Mouse (Mus musculus): ENCODE results near the gene Brms1.
A peak's percentile ranks its signal among the peaks of the same experiment; 100 is the strongest.
"Not testable (repeated sequence)": the region's sequence is repeated elsewhere in the genome, so short reads cannot be mapped to it uniquely, and the experiment has no call there.

The Brms1 gene

DNA sequence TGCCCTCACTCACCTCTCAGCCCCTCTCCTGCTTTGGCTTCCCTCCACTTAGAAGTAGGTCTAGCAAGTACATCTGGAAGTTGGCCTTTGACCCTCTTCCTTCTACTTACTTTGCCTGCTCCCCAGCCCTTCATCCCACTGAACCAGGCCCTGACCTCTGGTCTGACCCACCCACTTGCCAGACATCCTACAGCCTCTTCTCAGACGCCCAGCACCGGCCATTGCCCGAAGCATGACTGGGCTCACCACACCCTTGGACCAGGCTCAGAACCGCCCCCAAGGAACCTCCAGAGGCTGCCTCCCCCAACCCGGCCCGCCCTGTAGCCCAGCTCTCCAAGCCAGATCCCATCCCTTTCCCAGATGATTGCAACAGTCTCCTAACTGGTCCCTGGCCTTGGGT, 21.3 kb downstream of the Brms1 start:
- no peak for DNase-seq (ENCODE audit: low read depth, low spot score)

DNA sequence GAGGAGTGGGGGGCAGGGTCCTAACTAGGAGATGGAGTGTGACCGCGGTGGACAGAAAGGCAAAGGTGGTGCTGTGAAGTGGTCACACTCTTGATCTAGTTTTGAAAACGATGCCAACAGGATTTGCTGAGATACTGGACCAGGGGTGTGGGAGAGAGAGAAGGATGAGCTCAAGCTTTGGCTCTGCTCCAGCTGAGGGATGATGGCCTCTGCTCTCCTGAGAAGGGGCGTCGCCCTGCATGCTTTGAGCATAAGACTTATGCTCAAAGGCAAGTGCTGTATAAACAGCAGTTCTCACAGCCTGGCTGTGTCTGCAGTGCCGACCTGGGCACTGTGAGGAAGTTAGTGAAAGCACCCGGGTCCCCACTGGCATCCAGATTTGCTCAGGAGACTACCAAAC, 23.9 kb downstream of the Brms1 start:
- DNase-seq (ENCODE audit: low read depth, low spot score) = no peak

- peak; percentile 24 for DNase-seq (ENCODE audit: low read depth, low spot score)
Measured at GRCm38 (mm10) chr19:5067040-5067799, 26.1 kb downstream of the Brms1 start.

DNA sequence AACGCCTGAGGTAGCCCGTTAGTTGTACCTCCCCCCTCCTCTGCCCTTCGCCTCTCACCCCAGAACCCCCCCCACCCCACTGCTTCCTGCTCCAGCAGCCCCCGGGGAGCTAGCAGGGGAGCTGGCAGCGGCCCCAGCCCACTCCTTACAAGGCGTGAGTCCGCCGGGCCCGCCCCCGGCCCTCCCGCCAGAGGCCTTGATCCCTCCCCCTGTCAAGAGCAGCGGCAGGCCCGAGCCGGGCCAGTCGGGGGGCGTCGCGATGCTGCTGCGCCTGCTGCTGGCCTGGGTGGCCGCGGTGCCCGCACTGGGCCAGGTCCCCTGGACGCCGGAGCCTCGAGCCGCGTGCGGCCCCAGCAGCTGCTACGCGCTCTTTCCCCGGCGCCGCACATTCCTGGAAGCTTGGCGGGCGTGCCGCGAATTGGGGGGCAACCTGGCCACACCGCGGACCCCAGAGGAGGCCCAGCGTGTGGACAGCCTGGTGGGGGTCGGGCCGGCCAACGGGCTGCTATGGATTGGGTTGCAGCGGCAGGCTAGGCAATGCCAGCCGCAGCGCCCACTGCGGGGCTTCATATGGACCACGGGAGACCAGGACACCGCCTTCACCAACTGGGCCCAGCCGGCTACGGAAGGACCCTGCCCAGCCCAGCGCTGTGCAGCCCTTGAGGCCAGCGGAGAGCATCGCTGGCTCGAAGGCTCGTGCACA, 26.9 kb downstream of the Brms1 start, which contains the start of gene Cd248:
TSS of gene Cd248 (plus strand) at position 212 of the 703 bp plus-strand sequence.
- DNase-seq (ENCODE audit: low read depth, low spot score) = peak; percentile 54

DNA sequence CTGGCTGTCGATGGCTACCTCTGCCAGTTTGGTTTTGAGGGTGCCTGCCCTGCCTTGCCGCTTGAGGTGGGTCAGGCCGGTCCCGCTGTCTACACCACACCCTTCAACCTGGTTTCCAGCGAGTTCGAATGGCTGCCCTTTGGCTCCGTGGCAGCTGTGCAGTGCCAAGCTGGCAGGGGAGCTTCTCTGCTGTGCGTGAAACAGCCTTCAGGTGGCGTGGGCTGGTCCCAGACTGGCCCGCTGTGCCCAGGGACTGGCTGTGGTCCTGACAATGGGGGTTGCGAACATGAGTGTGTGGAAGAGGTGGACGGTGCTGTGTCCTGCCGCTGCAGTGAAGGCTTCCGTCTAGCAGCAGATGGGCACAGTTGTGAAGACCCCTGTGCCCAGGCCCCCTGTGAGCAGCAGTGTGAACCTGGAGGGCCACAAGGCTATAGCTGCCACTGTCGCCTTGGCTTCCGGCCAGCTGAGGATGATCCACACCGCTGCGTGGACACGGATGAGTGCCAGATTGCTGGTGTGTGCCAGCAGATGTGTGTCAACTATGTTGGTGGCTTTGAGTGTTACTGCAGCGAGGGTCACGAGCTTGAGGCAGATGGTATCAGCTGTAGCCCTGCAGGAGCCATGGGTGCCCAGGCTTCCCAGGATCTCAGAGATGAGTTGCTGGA, 27.5 kb downstream of the Brms1 start:
- no peak for DNase-seq (ENCODE audit: low read depth, low spot score)

DNA sequence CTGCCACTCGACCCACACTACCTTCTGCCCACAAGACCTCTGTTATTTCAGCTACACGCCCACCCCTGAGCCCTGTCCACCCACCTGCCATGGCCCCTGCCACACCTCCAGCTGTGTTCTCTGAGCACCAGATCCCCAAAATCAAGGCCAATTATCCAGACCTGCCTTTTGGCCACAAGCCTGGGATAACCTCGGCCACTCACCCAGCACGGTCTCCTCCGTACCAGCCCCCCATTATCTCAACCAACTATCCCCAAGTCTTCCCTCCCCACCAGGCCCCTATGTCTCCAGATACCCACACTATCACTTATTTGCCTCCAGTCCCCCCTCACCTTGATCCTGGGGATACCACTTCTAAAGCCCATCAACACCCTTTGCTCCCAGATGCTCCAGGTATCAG, 28.3 kb downstream of the Brms1 start:
- no peak for DNase-seq (ENCODE audit: low read depth, low spot score)

- no peak for DNase-seq (ENCODE audit: low read depth, low spot score)
Measured at GRCm38 (mm10) chr19:5069978-5070377, 28.8 kb downstream of the Brms1 start.

GRCm38 (mm10) chr19:5071077-5071476, 29.9 kb downstream of the Brms1 start:
- DNase-seq (ENCODE audit: low read depth, low spot score) = no peak

DNA sequence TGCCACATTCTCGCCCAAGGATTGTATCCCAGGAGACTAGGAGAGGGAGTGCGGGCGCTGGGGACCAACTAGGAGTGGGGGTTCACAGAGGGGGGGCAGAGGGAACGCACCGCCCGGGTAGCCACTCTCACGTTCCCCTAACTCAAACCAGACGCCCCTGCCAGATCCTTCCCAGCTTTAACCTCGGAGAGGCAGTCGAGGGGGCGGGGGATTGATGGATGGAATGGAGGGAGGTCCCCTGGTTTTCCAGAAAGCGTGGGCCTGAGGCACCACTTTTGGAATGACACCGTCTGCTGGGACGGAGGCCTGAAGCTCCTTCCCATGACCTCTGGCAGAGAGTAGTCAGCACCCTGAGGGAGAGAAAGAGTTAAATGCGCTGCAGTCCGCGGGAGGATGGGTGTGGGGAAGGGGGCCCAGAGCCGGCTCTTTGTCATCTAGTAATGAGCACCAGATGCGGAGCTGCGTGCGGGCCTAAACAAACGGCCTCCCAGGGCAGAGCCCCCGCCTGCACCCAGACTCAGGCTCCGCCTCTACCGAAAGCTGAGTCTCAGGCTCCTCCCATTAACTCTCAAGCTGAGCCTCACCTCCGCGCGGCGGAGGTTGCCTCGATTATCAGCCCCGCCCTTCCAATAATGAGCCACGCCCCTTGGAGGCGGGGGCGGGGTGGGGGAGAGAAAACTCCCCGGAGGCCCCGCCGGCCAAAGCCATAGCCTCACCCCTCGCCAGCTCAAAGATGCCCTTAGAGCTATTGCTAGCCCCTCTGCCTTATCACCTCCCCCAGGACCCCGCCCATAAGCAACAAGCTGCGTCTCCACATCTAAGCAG, 30.6 kb downstream of the Brms1 start:
- DNase-seq (ENCODE audit: low read depth, low spot score) = peak; percentile 85

- peak; percentile 37 for DNase-seq (ENCODE audit: low read depth, low spot score)
Measured at GRCm38 (mm10) chr19:5072389-5073019, 31.4 kb downstream of the Brms1 start.

GRCm38 (mm10) chr19:5073028-5073427, 31.9 kb downstream of the Brms1 start:
- peak; percentile 83 for DNase-seq (ENCODE audit: low read depth, low spot score)

- no peak for DNase-seq (ENCODE audit: low read depth, low spot score)
Measured at GRCm38 (mm10) chr19:5073518-5073917, 32.4 kb downstream of the Brms1 start.

DNA sequence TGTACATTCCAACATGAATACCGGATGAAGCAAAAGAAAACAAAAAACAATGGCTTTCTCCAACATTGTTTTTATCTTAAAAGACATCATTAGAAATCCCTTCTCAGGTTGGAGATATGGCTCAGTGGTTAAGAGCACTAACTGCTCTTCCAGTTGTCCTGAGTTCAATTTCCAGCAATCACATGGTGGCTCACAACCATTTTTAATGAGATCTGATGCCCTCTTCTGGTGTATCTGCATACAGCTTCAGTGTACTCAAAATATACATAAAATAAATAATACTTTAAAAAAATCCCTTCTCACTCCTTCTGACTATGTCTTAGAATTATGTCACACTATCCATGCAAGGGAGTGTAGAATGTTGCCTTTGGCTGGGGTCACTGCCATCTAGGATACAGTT, 38.1 kb downstream of the Brms1 start:
- no peak for DNase-seq (ENCODE audit: low read depth, low spot score)

DNA sequence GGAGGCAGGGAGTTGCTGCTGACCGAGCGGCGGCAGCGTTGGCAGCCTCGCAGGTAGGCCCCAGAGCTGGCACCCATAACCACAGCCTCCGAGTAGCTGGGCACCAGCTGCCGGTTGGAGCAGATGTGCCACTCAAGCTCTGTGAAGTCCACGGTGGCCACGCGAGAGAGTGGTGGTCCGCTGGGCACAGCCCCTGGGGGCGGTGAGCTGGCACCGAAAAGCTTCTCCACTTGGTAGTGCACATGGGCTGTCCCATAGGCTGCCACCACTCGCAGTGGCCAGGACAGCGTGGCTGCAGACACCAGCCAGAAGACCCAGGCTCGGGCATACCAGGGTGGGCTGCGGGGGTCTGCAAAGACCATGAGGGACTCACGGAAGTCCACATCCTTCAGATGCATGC, 40.9 kb downstream of the Brms1 start:
- DNase-seq (ENCODE audit: low read depth, low spot score) = no peak

DNA sequence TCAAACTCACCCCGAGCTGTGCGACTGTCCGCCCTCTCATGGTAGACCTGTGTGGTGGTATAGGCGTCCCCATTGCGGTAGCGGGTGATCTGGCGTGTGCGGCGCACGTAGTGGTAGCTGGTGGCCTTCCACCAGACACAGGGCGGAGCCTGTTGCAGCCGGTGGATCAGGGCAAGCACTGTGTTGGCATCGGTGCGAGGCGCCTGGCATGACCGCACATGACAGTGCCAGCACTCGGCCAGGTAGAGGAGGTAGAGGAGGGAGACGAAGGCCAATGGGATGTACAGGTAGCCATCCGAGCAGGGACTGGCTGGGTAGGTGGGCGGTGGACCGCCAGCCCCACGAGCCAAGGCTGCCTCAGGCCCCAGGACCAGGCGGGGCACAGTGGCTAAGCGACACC, 41.4 kb downstream of the Brms1 start:
- no peak for DNase-seq (ENCODE audit: low read depth, low spot score)

- no peak for DNase-seq (ENCODE audit: low read depth, low spot score)
Measured at GRCm38 (mm10) chr19:5083961-5084833, 43.0 kb downstream of the Brms1 start.

DNA sequence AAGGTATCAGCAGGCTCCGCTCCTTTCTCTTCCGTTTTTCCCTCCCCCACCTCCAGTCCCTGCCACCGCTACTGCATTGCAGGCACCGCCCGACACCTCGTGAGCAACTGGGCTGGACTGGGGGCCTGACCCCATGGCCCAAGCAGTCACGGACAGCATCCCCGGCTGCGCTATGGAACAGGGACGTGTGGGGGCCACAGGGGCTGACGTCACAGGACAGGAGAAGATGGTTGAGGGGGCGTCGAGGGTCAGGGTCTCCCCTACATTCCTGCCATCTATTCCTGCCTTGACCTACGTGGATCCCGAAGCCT, 43.6 kb downstream of the Brms1 start:
- DNase-seq (ENCODE audit: low read depth, low spot score) = no peak

DNA sequence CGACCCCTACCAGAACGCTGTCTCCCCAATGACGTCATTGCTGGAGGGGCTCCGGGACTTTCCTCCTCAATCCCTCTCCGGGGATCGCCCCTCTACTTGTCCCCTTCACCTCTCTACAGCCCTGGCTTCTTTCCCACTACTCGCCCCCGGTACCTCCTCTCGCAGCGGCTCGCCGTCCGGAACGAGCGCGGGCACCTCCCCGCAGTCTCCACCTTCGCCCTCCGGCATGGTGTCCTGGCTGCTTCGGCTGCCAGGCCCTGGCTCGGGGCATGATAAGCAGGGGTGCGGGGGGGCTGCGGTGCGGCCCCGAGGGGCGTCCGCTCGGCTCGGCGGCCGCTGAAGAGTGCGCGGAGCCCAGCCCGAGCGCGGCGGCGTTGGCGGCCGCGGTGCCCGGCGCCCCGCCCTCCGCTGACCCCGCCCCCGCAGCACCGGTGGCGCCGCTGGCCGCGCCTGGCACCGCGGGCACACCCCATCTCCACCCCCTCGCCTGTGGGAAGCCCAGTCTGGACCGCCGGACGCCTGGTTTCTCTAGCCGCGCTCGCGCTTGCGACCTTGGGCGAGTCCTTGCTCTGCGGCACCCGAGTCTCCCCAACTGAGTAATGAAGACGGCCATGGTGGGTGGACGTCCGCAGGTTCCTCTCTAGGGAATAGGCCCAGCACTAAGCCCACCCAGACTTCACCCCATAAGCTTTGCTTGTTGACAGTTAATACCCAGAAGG, 44.1 kb downstream of the Brms1 start, which contains the start of gene Tmem151a:
TSS of gene Tmem151a (minus strand) at position 387 of the 719 bp plus-strand sequence.
- DNase-seq (ENCODE audit: low read depth, low spot score) = peak; percentile 41

GRCm38 (mm10) chr19:5086533-5086932, 45.4 kb downstream of the Brms1 start:
- DNase-seq (ENCODE audit: low read depth, low spot score) = not testable (repeated sequence)
